Mouse (Mus musculus): ENCODE data around the gene Itpka. TPM values are rescaled to one million over a fixed set of nuclear protein-coding genes. Genes with fewer than 3 reads are reported as not detected.

The Itpka gene
- total and polyA plus RNA-seq, 2 experiments from 2014 or later = 0.50 to 1.00 TPM

DNA sequence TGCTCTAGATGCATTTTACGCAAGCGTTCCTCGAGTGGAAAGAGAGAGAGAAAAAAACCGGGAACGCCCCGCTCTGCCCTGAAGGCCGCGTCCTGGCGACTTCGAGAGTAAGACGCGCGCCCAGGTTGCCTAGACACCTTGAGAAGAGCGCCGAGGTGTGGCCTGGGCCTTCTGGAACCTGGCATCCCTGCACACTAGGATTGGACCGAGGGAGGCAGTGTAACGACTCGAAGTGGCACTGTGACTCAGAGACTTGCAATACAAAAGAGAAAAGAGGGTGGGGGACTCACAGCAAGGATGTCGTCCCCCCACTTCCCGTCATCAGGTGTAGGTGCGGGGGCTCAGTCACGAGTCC lies 1.6 kb downstream of the Itpka start:
- Histone ChIP-seq H3K36me3 (replicated peaks; ENCODE audit: control insufficient read depth, insufficient read depth, low read length) (no peaks in the 10 kb centered on the region), H3K27ac (ENCODE audit: low read depth) (no peak overlapping the region), H3K9me3 (replicated peaks; ENCODE audit: control insufficient read depth, low read length) (no peaks in the 10 kb centered on the region), H3K27me3 (ENCODE audit: control insufficient read depth, insufficient read depth, low read length) (peaks cover 19% of the 10 kb centered on the region), H3K4me3 (ENCODE audit: low read depth, low read length) (peak overlapping the region; percentile 75), H3K4me1 (ENCODE audit: control insufficient read depth, insufficient read depth) (peaks cover 29% of the 10 kb centered on the region; the same call in 1 of the 2 replicates), H3K4me2 (ENCODE audit: low read depth, low read length) (peak overlapping the region; percentile 62), H3K9ac (replicated peaks; ENCODE audit: low read depth, low read length) (peak overlapping the region; percentile 19; the same call in 1 of the 2 replicates)
- 23% methylated on average over 22 of the region's 22 CpGs for WGBS
- ATAC-seq (ENCODE audit: insufficient read depth, low read depth) = no peak
- TF ChIP-seq EP300 (IDR thresholded peaks at IDR 0.05; ENCODE audit: low read depth) = no peak
- TF ChIP-seq CTCF (IDR thresholded peaks at IDR 0.05; ENCODE audit: low read depth) = no peak
- DNase-seq (ENCODE audit: low spot score) = no peak

DNA sequence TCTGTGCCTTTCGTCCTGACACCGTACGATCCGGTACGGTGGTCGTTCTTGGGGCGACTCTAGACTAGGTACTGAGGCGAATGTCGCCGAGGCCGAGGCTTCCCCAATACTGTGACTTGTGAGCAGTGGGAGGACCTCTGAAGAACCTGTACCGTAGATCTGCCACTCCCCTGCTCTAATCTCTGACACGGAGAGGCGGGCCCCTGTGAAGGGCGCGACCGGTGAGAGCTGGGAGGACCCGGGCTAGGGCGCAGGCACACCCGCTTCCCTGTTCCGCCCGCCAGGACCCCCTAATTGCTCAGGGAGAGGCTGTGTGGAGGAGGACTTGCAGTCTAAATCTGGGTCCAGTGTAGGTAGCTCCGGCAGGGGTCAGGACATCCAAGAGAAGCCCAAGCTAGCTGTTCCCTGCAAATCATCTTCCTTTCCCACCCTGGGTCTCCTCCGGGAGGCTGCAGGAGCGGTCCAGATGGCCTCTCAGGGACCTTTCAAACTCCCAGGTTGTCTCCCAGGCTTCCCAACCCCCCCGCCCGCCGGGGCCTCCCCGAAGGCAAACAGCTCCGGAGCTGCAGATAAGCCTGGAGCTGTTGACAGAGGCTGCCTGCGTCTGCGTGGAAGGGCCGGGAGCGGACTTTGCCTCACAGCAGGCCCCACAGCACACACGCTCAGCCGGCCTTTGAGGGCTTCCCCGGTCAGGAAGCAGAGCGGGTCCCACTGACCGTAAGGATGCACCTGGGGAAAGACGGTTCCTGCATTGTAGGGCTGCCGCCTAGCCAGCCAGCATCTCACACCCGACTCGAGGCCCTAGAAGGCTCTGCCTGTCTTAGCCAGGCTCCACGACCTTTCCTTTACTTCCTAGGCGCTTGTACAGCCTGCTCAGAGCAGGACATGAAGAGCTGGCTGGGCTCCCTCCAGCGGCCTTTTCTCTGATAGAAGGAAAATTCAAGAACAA lies 2.3 kb downstream of the Itpka start:
- no peak for DNase-seq (ENCODE audit: low spot score)
- peaks cover 29% of the 10 kb centered on the region; the same call in 1 of the 2 replicates for H3K4me1 ChIP-seq (ENCODE audit: control insufficient read depth, insufficient read depth)

DNA sequence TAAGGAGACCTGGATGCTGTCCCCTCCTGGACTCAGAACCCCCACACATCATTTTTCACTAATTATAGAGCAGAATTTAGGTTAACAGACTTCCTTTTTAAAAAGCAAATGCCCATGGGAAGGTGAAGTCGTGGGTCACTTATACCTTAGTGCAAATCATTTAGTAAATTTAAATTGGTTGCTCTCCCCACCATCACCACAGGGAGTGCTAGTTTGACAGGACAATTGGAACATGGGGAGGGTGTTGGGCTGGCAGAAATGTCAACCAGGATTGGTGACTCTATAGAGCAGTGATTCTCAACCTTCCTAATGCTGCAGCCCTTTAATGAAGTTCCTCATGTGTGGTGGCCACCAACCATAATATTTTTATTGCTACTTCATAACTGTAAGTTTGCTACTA lies 3.1 kb downstream of the Itpka start:
- no peaks in the 10 kb centered on the region for H3K9me3 ChIP-seq (replicated peaks; ENCODE audit: control insufficient read depth, low read length)
- DNase-seq (ENCODE audit: low spot score) = no peak
- no peak overlapping the region for H3K9ac ChIP-seq (replicated peaks; ENCODE audit: low read depth, low read length)
- H3K27me3 ChIP-seq (ENCODE audit: control insufficient read depth, insufficient read depth, low read length) = peaks cover 34% of the 10 kb centered on the region
- H3K36me3 ChIP-seq (replicated peaks; ENCODE audit: control insufficient read depth, insufficient read depth, low read length) = no peaks in the 10 kb centered on the region
- TF ChIP-seq EP300 (IDR thresholded peaks at IDR 0.05; ENCODE audit: low read depth) (no peak), CTCF (IDR thresholded peaks at IDR 0.05; ENCODE audit: low read depth) (peak; percentile 66)
- WGBS = 11% methylated on average over 1 of the region's 1 CpGs
- H3K27ac ChIP-seq (ENCODE audit: low read depth) = no peak overlapping the region
- ATAC-seq (ENCODE audit: insufficient read depth, low read depth) = no peak
- H3K4me2 ChIP-seq (ENCODE audit: low read depth, low read length) = no peak overlapping the region
- H3K4me1 ChIP-seq (ENCODE audit: control insufficient read depth, insufficient read depth) = peaks cover 29% of the 10 kb centered on the region; the same call in 1 of the 2 replicates
- H3K4me3 ChIP-seq (ENCODE audit: low read depth, low read length) = no peak overlapping the region

More for the DNA sequence above, 2.3 kb downstream of the Itpka start:
- H3K27me3 ChIP-seq (ENCODE audit: control insufficient read depth, insufficient read depth, low read length) = peaks cover 26% of the 10 kb centered on the region
- peak overlapping the region; percentile 19; the same call in 1 of the 2 replicates for H3K9ac ChIP-seq (replicated peaks; ENCODE audit: low read depth, low read length)
- H3K4me3 ChIP-seq (ENCODE audit: low read depth, low read length) = peak overlapping the region; percentile 75
- H3K4me2 ChIP-seq (ENCODE audit: low read depth, low read length) = peak overlapping the region; percentile 62
- H3K9me3 ChIP-seq (replicated peaks; ENCODE audit: control insufficient read depth, low read length) = no peaks in the 10 kb centered on the region
- WGBS = 4% methylated on average over 46 of the region's 46 CpGs
- TF ChIP-seq CTCF (IDR thresholded peaks at IDR 0.05; ENCODE audit: low read depth) (peak; percentile 9; the same call in 1 of the 2 replicates), EP300 (IDR thresholded peaks at IDR 0.05; ENCODE audit: low read depth) (no peak)
- H3K36me3 ChIP-seq (replicated peaks; ENCODE audit: control insufficient read depth, insufficient read depth, low read length) = no peaks in the 10 kb centered on the region
- peak; percentile 31; the same call in 1 of the 2 replicates for ATAC-seq (ENCODE audit: insufficient read depth, low read depth)
- no peak overlapping the region for H3K27ac ChIP-seq (ENCODE audit: low read depth)

DNA sequence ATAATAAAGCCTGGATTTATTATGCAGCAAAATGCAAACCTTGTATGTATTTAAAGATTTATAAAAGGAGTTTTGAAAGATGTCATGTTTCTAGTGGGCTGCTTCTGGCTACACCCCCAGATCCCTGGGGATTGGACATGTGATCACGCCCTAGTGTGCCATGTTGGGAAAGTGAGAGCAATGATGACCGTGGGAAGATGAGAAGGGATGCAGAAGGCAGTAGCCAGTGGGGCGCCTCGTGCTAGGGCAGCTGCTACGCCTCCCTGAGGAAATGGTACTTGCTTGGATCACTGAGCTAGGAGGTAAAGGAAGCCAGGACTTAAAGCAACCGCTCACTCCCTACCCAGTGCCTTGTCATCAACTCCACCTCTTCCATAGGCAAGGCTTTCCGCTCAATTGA lies 5.4 kb downstream of the Itpka start:
- ATAC-seq (ENCODE audit: insufficient read depth, low read depth) = no peak
- H3K4me3 ChIP-seq (ENCODE audit: low read depth, low read length) = no peak overlapping the region
- no peak overlapping the region for H3K4me2 ChIP-seq (ENCODE audit: low read depth, low read length)
- H3K4me1 ChIP-seq (ENCODE audit: control insufficient read depth, insufficient read depth) = peaks cover 15% of the 10 kb centered on the region; the same call in 1 of the 2 replicates
- DNase-seq (ENCODE audit: low spot score) = no peak
- H3K27ac ChIP-seq (ENCODE audit: low read depth) = no peak overlapping the region
- no peak for TF ChIP-seq EP300 (IDR thresholded peaks at IDR 0.05; ENCODE audit: low read depth)
- TF ChIP-seq CTCF (IDR thresholded peaks at IDR 0.05; ENCODE audit: low read depth) = no peak
- H3K36me3 ChIP-seq (replicated peaks; ENCODE audit: control insufficient read depth, insufficient read depth, low read length) = no peaks in the 10 kb centered on the region
- 66% methylated on average over 7 of the region's 7 CpGs for WGBS
- no peak overlapping the region for H3K9ac ChIP-seq (replicated peaks; ENCODE audit: low read depth, low read length)
- peaks cover 48% of the 10 kb centered on the region for H3K27me3 ChIP-seq (ENCODE audit: control insufficient read depth, insufficient read depth, low read length)
- no peaks in the 10 kb centered on the region for H3K9me3 ChIP-seq (replicated peaks; ENCODE audit: control insufficient read depth, low read length)

DNA sequence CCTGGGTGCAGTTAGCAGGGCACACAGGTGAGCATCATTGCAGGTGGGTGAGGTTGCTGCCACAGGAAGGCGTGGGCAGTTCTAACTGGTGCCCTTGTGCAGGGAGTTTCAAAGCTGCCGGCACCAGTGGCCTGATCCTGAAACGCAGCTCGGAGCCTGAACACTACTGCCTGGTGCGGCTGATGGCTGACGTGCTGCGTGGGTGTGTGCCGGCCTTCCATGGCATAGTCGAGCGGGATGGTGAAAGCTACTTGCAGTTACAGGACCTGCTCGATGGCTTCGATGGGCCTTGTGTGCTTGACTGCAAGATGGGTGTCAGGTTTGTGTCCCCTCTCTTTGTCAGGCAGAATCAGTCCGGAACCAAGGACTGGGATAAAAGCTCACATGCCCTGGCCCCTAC lies 7.1 kb downstream of the Itpka start:
- Histone ChIP-seq H3K27ac (ENCODE audit: low read depth) (no peak overlapping the region), H3K4me1 (ENCODE audit: control insufficient read depth, insufficient read depth) (peaks cover 2% of the 10 kb centered on the region; the same call in 1 of the 2 replicates), H3K4me2 (ENCODE audit: low read depth, low read length) (no peak overlapping the region), H3K4me3 (ENCODE audit: low read depth, low read length) (no peak overlapping the region), H3K36me3 (replicated peaks; ENCODE audit: control insufficient read depth, insufficient read depth, low read length) (no peaks in the 10 kb centered on the region), H3K9me3 (replicated peaks; ENCODE audit: control insufficient read depth, low read length) (no peaks in the 10 kb centered on the region), H3K9ac (replicated peaks; ENCODE audit: low read depth, low read length) (no peak overlapping the region), H3K27me3 (ENCODE audit: control insufficient read depth, insufficient read depth, low read length) (peaks cover 40% of the 10 kb centered on the region)
- ATAC-seq (ENCODE audit: insufficient read depth, low read depth) = no peak
- 72% methylated on average over 13 of the region's 13 CpGs for WGBS
- no peak for DNase-seq (ENCODE audit: low spot score)
- TF ChIP-seq EP300 (IDR thresholded peaks at IDR 0.05; ENCODE audit: low read depth) (no peak), CTCF (IDR thresholded peaks at IDR 0.05; ENCODE audit: low read depth) (no peak)

Data from heart, postnatal 0 days (tissue).